Mouse (Mus musculus) lung, embryonic 15.5 days (tissue): Measurements from ENCODE around the gene Kif5c. TPM values are rescaled to one million over a fixed set of nuclear protein-coding genes. Genes with fewer than 3 reads are reported as not detected.
A peak's percentile ranks its signal among the peaks of the same experiment; 100 is the strongest.

ENCODE experiments used
- ATAC-seq: fragments of 200-750 bp; cut with Nextera tagmentation; 2 replicates; pipeline ENCODE4 v1.8.0; 2017; ENCODE audit warnings: moderate number of reproducible peaks, borderline replicate concordance; ENCODE audit not compliant: low FRiP score, low TSS enrichment; ENCODE audit errors: extremely low read depth
- H3K27ac ChIP-seq: fragments of 300-500 bp; sonication (generic); 2 replicates; pipeline ENCODE4 v1.5.1; 2015; ENCODE audit warnings: moderate library complexity, mild to moderate bottlenecking, inconsistent platforms
- H3K27me3 ChIP-seq: fragments of 300-500 bp; sonication (generic); 2 replicates; pipeline ENCODE4 v1.6.1; 2015; ENCODE audit warnings: inconsistent platforms
- H3K36me3 ChIP-seq: fragments of 300-500 bp; sonication (generic); 2 replicates; pipeline ENCODE4 v1.6.1; 2015; ENCODE audit warnings: inconsistent platforms
- H3K4me1 ChIP-seq: fragments of 300-500 bp; sonication (generic); 2 replicates; pipeline ENCODE4 v1.6.1; 2015; ENCODE audit warnings: inconsistent platforms
- H3K4me2 ChIP-seq: fragments of 300-500 bp; sonication (generic); 2 replicates; pipeline ENCODE4 v1.6.1; 2015; ENCODE audit warnings: inconsistent platforms, mild to moderate bottlenecking, moderate library complexity
- H3K4me3 ChIP-seq: fragments of 300-500 bp; sonication (generic); 2 replicates; pipeline ENCODE4 v1.5.1; 2015; ENCODE audit warnings: mild to moderate bottlenecking, inconsistent platforms
- H3K9ac ChIP-seq: fragments of 300-500 bp; sonication (generic); 2 replicates; pipeline ENCODE4 v1.6.1; 2015; ENCODE audit warnings: inconsistent platforms
- H3K9me3 ChIP-seq: fragments of 300-500 bp; sonication (generic); 2 replicates; pipeline ENCODE4 v1.6.1; 2016; ENCODE audit warnings: inconsistent platforms
- WGBS: fragments of 180-500 bp; shearing (Covaris S2); methylation state at CpG from one replicate; pipeline ENCODE4 v1.1.7; 2015; 5-methylcytosine and 5-hydroxymethylcytosine counted together
- polyA plus RNA-seq: library from polyadenylated mRNA; unstranded; fragments of >200 nt; fragmentation: Nextera tagmentation; extraction: Ambion mirVana; gene quantifications from 2 replicates; pipeline ENCODE4 v1.2.1, GENCODE M21; 2015

Kif5c gene
- polyA plus RNA-seq, 1 experiment from 2014 or later: 1.2 TPM

DNA sequence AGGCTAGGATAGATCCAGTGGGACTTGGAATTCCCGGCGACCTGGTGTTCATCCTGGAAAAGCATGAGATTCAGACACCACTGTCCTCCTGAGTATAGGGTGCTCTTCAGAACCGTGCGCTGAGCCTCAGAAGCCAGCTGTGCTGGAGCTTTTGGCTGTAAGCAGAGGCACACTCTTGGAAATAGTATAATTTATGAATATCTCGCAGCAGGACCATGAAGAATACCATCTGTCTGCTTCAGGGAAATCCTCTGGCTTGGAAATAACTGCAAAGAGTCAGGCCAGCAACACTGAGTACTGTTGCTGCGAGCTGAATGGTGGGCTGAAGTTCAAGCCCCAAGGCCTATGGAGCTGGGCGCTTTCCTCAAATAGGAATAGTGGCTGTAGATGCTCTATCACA is 138.5 kb downstream of the Kif5c start:
- no peak overlapping the region for H3K4me2 ChIP-seq
- no peaks in the 10 kb centered on the region for H3K4me1 ChIP-seq
- H3K36me3 ChIP-seq: no peaks in the 10 kb centered on the region
- no peaks in the 10 kb centered on the region for H3K9me3 ChIP-seq
- 68% methylated on average over 7 of the region's 7 CpGs for WGBS
- H3K4me3 ChIP-seq: no peak overlapping the region
- H3K9ac ChIP-seq: no peak overlapping the region
- ATAC-seq: peak; percentile 41; the same call in 1 of the 2 replicates
- H3K27me3 ChIP-seq: peaks cover 4% of the 10 kb centered on the region; the same call in 1 of the 2 replicates
- H3K27ac ChIP-seq: no peak overlapping the region

DNA sequence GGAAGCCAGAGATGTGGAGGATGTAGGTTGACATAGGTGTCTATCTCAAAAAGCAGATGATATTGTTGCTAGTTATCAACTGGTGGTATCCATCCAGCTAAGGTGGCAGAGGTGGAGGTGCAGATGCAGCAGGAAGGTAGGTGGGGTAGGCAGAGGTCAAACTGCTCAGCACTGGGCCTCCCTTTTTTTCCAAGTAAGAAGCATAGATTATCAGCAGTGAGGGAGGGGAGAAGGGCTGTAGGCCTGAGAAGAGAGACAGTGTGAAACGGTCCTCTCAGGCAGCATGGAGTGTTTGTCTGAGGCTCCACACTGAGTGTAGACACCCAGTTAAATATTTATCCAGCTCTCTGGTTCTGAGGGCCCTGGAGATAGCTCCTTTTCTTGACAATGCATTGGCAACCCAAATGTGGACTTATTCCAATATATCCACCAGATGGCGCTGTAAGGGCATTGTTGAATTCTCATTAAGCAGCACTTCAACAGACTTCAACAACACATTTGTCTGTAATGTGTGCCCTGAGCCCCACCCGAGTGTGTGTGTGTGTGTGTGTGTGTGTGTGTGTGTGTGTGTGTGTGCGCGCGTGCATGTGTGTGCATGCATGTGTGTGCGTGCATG is 145.3 kb downstream of the Kif5c start:
- Histone ChIP-seq H3K4me3 (no peak overlapping the region), H3K9me3 (no peaks in the 10 kb centered on the region), H3K9ac (no peak overlapping the region), H3K4me2 (no peak overlapping the region), H3K36me3 (no peaks in the 10 kb centered on the region), H3K27ac (no peak overlapping the region), H3K27me3 (peaks cover 27% of the 10 kb centered on the region), H3K4me1 (no peaks in the 10 kb centered on the region)
- peak; percentile 64 for ATAC-seq
- WGBS: 44% methylated on average over 7 of the region's 7 CpGs

DNA sequence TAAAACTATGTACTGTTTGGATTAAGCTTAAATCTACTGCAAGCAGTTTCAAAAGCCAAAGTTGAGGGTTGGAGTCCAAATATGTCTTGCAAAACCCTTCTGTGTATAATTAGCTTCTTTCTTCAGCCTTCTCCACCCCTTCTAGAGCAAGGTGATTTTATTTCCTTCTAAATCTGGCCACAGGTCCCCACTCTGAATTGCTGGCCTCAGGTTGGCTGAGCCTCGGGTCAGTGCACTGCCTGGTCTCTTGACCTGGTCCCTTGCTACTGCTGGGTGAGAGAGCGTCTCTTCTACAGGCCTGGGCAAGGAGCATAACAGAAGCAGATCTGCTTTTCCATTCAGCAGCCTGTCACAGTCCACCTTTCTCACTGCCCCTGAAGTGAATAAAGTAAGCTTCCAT is 149.8 kb downstream of the Kif5c start:
- WGBS: 71% methylated on average over 2 of the region's 2 CpGs
- H3K27ac ChIP-seq: no peak overlapping the region

DNA sequence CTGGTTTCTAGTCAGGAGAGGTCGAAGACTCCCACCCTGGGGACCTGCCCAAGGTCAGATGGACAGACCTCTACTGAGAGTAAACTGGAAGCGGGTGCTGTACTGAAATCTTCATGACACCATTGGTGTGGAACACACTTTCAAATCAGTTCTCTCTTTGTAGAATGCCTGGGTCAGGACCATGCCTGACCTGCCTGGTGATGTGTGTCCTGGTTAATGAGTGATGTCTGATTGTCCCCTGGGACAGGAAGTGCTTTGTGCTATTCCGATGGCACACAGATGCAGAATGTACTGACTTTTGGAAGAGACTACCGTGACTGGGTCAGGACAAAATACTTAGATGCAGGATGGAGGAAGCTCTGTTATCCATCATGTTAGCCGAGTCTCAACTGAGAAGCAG is 151.3 kb downstream of the Kif5c start:
- Histone ChIP-seq H3K27ac (no peak overlapping the region), H3K9me3 (no peaks in the 10 kb centered on the region), H3K4me1 (peaks cover 10% of the 10 kb centered on the region), H3K27me3 (peaks cover 45% of the 10 kb centered on the region), H3K4me3 (no peak overlapping the region), H3K9ac (no peak overlapping the region), H3K4me2 (no peak overlapping the region), H3K36me3 (no peaks in the 10 kb centered on the region)
- ATAC-seq: no peak
- 71% methylated on average over 5 of the region's 5 CpGs for WGBS

More for the DNA sequence above, 149.8 kb downstream of the Kif5c start:
- Histone ChIP-seq H3K4me1 (peaks cover 10% of the 10 kb centered on the region), H3K4me3 (no peak overlapping the region), H3K36me3 (no peaks in the 10 kb centered on the region), H3K4me2 (no peak overlapping the region), H3K9ac (no peak overlapping the region), H3K27me3 (peaks cover 38% of the 10 kb centered on the region), H3K9me3 (no peaks in the 10 kb centered on the region)
- no peak for ATAC-seq

DNA sequence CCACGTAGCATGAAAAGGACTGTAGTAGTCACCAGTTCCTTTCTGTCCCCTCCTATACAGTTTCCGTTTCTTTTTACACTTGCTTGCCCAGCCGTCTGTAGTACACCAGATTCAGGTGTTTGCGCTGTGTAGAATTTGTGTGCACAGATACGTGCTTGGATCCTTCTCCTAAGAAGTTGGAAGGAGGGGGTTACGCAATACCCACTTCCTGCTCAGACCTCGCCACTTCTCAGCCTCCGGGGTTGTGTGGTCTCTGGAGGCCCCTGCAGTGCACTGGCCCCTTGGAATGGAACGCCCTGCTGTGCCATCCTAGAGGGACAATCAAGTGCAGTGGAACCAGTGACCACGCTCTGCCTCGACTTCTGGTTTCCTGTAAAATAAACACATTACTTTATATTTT is 152.1 kb downstream of the Kif5c start:
- peak; percentile 31; the same call in 1 of the 2 replicates for ATAC-seq
- Histone ChIP-seq H3K4me3 (no peak overlapping the region), H3K4me2 (no peak overlapping the region), H3K27ac (no peak overlapping the region), H3K27me3 (peaks cover 38% of the 10 kb centered on the region), H3K9me3 (no peaks in the 10 kb centered on the region), H3K9ac (no peak overlapping the region), H3K36me3 (no peaks in the 10 kb centered on the region), H3K4me1 (peaks cover 10% of the 10 kb centered on the region)
- 43% methylated on average over 11 of the region's 11 CpGs for WGBS

DNA sequence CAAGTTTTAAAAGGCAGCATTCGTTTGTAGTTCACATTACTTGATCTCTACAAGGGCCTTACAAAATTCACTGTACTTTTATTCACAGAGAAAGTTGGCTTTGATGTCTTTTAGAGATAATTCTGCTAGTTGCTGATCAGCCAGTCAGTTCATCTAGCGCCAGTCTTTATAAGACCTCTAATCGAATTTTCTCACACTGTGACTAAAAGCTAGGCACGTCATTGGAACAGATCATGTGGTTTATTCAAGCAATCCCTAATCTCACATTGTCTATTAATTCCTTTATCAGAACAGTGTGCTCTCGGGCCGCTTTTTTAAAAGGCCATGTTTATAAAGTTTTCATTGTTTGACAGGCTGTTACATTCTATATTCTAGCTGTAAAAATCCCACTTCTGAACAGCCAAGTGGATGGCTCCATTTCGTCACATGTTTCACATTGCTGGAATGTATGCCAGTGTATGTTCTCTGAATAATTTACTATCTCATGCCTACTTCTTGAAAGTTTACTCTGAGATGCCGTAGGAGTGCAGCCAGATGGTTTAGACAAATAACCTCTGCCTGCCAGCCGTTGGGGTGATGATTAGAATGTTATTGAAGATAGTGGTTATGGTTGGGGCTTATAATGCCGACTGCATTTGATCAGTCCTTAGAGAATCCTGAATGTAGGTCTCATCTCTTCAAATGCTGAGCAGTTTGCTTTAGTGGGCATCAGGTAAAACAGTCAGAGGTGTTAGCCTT is 154.3 kb downstream of the Kif5c start:
- peaks cover 10% of the 10 kb centered on the region for H3K4me1 ChIP-seq
- no peak overlapping the region for H3K4me2 ChIP-seq
- no peaks in the 10 kb centered on the region for H3K9me3 ChIP-seq
- H3K27ac ChIP-seq: no peak overlapping the region
- no peaks in the 10 kb centered on the region for H3K36me3 ChIP-seq
- no peak overlapping the region for H3K9ac ChIP-seq
- no peak overlapping the region for H3K4me3 ChIP-seq
- ATAC-seq: no peak
- H3K27me3 ChIP-seq: peaks cover 22% of the 10 kb centered on the region; the same call in 1 of the 2 replicates
- WGBS: 47% methylated on average over 10 of the region's 10 CpGs

DNA sequence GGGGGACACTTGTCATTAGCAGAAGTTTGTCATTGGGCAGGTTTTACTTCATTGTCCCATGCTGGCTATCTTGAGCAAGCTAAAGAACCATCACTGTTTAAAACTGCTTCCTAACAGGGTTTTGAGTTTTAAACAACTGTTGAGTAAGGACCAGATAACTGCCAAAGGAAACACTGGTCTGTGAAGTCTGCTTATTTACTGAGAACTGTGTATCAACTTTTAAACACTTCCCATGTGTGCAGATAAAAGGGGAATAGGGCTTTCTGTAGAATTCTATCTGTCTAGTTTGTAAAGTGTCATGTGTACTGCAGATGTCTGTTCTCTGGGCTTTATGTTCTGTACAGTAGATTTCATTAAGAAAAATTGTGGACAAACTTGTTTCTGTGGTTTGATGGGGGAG is 155.1 kb downstream of the Kif5c start:
- Histone ChIP-seq H3K9ac (no peak overlapping the region), H3K27ac (no peak overlapping the region), H3K27me3 (peaks cover 18% of the 10 kb centered on the region; the same call in 1 of the 2 replicates), H3K36me3 (no peaks in the 10 kb centered on the region), H3K4me2 (no peak overlapping the region), H3K9me3 (no peaks in the 10 kb centered on the region), H3K4me3 (no peak overlapping the region), H3K4me1 (peaks cover 10% of the 10 kb centered on the region)
- ATAC-seq: no peak

DNA sequence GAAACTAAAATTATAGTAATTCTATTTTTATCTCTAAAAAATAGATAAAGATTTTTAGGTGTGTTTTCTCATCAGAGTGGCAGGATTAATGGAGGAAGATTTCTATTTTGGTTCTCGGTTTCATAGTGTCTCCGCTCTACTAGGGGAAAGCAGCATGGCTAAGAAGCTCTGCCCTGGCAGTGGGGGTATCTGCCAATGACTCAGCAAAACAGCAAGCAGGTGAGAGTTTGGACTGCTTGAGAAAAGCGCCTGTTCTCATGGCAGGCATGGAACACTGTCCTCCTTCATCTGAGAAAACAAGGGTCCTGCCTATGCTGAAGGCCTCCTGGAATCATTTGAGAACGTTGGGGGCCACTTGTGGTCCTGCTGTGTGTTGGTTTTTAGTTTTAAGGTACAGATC is 156.1 kb downstream of the Kif5c start:
- Histone ChIP-seq H3K9ac (no peak overlapping the region), H3K27me3 (peaks cover 18% of the 10 kb centered on the region; the same call in 1 of the 2 replicates), H3K4me3 (no peak overlapping the region), H3K4me2 (no peak overlapping the region), H3K36me3 (no peaks in the 10 kb centered on the region), H3K27ac (no peak overlapping the region), H3K9me3 (no peaks in the 10 kb centered on the region), H3K4me1 (peaks cover 10% of the 10 kb centered on the region)
- WGBS: 83% methylated on average over 4 of the region's 4 CpGs
- ATAC-seq: no peak

DNA sequence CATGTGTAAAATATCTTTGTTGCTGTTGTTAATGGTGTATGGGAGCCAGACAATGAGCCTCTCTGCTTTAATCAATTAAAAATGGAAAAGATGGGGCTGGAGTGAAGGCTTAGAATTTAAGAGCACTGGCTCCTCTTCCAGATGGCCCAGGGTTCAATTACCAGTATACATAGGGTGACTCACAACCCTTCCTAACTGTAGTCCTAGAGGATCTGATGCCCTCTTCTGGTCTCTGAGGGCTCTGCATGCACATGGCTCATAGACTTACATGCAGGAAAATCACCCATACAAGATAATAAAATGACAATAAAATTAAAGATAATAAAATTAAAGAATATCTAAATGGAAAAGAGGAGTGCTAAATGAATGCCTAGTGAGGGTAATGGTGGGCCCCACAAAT is 156.6 kb downstream of the Kif5c start:
- Histone ChIP-seq H3K4me1 (peaks cover 5% of the 10 kb centered on the region), H3K9ac (no peak overlapping the region), H3K27ac (no peak overlapping the region), H3K36me3 (no peaks in the 10 kb centered on the region), H3K9me3 (no peaks in the 10 kb centered on the region), H3K27me3 (peaks cover 18% of the 10 kb centered on the region; the same call in 1 of the 2 replicates), H3K4me2 (no peak overlapping the region), H3K4me3 (no peak overlapping the region)
- ATAC-seq: no peak

DNA sequence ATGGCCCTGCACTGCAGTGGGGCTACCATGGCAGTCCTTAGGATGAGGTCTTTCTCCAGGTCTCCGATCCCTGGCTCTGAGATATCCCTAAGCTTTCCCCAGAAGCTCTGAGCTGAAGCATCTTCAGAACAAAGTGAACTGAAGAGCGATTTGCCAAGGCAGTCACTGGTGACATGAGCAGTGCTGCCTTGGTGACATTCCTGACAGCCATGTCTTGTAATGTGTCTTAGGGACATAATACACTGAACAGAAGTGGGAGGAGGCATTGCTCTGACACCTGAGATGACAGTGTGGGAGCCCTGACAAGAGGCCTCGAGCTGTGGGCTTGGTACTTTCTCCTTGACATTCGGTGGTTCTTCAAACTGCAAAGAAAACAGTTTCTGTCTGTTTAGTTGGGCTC is 157.3 kb downstream of the Kif5c start:
- no peak overlapping the region for H3K27ac ChIP-seq
- H3K4me2 ChIP-seq: no peak overlapping the region
- H3K27me3 ChIP-seq: peaks cover 20% of the 10 kb centered on the region
- 73% methylated on average over 4 of the region's 4 CpGs for WGBS
- peaks cover under 1% of the 10 kb centered on the region; the same call in 1 of the 2 replicates for H3K4me1 ChIP-seq
- no peaks in the 10 kb centered on the region for H3K9me3 ChIP-seq
- H3K4me3 ChIP-seq: no peak overlapping the region
- H3K36me3 ChIP-seq: no peaks in the 10 kb centered on the region
- ATAC-seq: no peak
- H3K9ac ChIP-seq: no peak overlapping the region

DNA sequence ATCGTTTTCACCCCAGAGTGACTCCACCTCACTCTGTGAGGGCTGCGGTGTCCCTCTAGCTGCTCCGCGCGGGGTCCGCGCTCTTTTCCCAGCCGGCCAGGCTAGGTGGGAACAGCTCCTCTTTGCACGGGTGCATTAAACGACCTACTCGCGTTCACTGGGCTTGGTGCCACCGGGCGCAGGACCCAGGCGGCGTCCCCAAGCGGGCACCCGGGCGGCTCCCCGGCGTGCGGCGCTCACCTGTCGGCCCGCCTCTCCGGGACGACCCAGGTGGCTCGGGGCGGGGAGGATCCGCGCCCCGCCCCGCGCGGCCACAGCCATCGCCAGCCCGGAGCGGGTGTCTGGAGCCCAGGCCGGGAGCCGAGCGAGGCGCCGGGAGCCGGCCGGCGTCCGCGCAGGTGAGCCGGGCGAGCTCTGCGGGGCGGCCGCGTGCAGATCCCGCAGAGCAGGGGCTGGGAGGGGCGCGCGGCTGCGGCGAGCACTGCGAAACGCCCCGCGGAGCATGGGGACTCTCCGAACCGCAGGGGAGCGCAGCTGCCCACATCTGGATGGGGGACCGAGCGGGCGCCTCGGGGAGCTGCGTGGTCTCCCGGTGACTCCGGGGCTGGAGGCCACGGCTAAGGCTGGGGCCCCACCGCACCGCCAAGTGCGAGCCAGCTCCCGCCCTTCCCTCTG is 168.4 kb downstream of the Kif5c start, which contains the start of gene Lypd6b:
Gene Lypd6b (plus strand): TSS at position 313 of the 675 bp plus-strand sequence.
- 2% methylated on average over 75 of the region's 79 CpGs for WGBS
- no peak within 1 kb of the TSS for H3K27ac ChIP-seq
- peak; percentile 68; the same call in 1 of the 2 replicates for ATAC-seq

DNA sequence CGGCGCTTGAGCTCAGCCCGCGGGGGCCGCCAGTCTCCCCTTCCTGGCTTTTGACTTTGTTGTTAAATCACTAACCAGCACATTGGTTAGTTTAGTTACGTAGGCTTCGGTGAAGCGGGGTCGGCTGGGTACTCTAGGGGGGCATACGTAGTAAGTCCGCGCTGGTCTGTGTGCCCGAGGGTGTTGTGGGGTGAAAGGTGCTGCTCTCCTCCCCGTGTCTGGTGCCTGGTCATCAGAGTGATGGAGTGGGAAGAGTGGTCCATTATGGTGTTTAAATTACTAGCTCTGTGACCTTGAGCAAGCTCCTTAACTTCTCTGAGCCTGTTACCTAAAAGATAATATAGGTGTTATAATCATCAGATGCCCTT is 168.9 kb downstream of the Kif5c start:
- no peak; the same call in 1 of the 2 replicates for ATAC-seq
- peak overlapping the region; percentile 53 for H3K4me3 ChIP-seq
- peaks cover 48% of the 10 kb centered on the region for H3K27me3 ChIP-seq
- 0% methylated on average over 14 of the region's 14 CpGs for WGBS
- peak overlapping the region; percentile 48; the same call in 1 of the 2 replicates for H3K9ac ChIP-seq
- no peak overlapping the region for H3K27ac ChIP-seq
- H3K4me2 ChIP-seq: peak overlapping the region; percentile 99
- no peaks in the 10 kb centered on the region for H3K9me3 ChIP-seq
- no peaks in the 10 kb centered on the region for H3K36me3 ChIP-seq
- peaks cover 11% of the 10 kb centered on the region; the same call in 1 of the 2 replicates for H3K4me1 ChIP-seq

More for the DNA sequence above, 168.4 kb downstream of the Kif5c start, which contains the start of gene Lypd6b:
- Histone ChIP-seq H3K4me1 (peaks cover 11% of the 10 kb centered on the region; the same call in 1 of the 2 replicates), H3K4me3 (peak within 1 kb of the TSS; percentile 53), H3K9ac (peak within 1 kb of the TSS; percentile 48), H3K9me3 (no peaks in the 10 kb centered on the region), H3K27me3 (peaks cover 48% of the 10 kb centered on the region), H3K4me2 (peak within 1 kb of the TSS; percentile 99), H3K36me3 (no peaks in the 10 kb centered on the region)
